ENCODE assay signal across 8 mouse cellular contexts in genomic region chr11:101830112-101830511, GRCm38 (mm10). TPM values are rescaled to one million over a fixed set of nuclear protein-coding genes. Genes with fewer than 3 reads are reported as not detected.
DNase-seq lines count a peak whose midpoint lies in the region; ATAC-seq and TF ChIP-seq lines count a peak whose summit lies in the region.

No protein-coding gene starts in this region.

- H3K36me3 ChIP-seq in midbrain, embryonic 10.5 days = no peaks in the 10 kb centered on the region
- H3K36me3 ChIP-seq in midbrain, embryonic 15.5 days (replicated peaks) = no peaks in the 10 kb centered on the region
- no peaks in the 10 kb centered on the region for H3K36me3 ChIP-seq in intestine, embryonic 16.5 days (ENCODE audit: control insufficient read depth, insufficient read depth, low read length)

- no peaks in the 10 kb centered on the region for H3K9me3 ChIP-seq in midbrain, embryonic 10.5 days (replicated peaks)
- H3K9me3 ChIP-seq in midbrain, embryonic 15.5 days = no peaks in the 10 kb centered on the region
- no peaks in the 10 kb centered on the region for H3K9me3 ChIP-seq in intestine, embryonic 16.5 days (ENCODE audit: control insufficient read depth, low read length)

- 23% methylated on average over 10 of the region's 10 CpGs for WGBS in midbrain, embryonic 10.5 days
- WGBS in midbrain, embryonic 15.5 days = 25% methylated on average over 10 of the region's 10 CpGs
- WGBS in intestine, embryonic 16.5 days = 9% methylated on average over 10 of the region's 10 CpGs

- peaks cover 40% of the 10 kb centered on the region for H3K4me1 ChIP-seq in midbrain, embryonic 10.5 days
- H3K4me1 ChIP-seq in midbrain, embryonic 15.5 days = peaks cover 11% of the 10 kb centered on the region
- peaks cover 9% of the 10 kb centered on the region for H3K4me1 ChIP-seq in intestine, embryonic 16.5 days (ENCODE audit: control insufficient read depth, insufficient read depth, low read length)

- peak; percentile 58 for DNase-seq in midbrain, embryonic 10.5 days (ENCODE audit: low spot score)
- DNase-seq in gastrocnemius, postnatal 36 days = peak; percentile 52 to 56
- DNase-seq in lung, postnatal 36 days = peak; percentile 19
- DNase-seq in thymus, postnatal 25 days = no peak
- no peak for DNase-seq in left cerebral cortex, adult 2 months (ENCODE audit: extremely low spot score in 1 of 2, low spot score in 2 of 2)

- no peak for ATAC-seq in midbrain, embryonic 15.5 days (replicated peaks)
- peak; percentile 40; the same call in 1 of the 2 replicates for ATAC-seq in intestine, embryonic 16.5 days
- no peak for ATAC-seq in inflammation-experienced regulatory T-cells, adult 6 months

- no peak overlapping the region for H3K4me2 ChIP-seq in midbrain, embryonic 15.5 days
- peak overlapping the region; percentile 3; the same call in 1 of the 2 replicates for H3K4me2 ChIP-seq in intestine, embryonic 16.5 days (ENCODE audit: low read depth, low read length)

- H3K9ac ChIP-seq in midbrain, embryonic 15.5 days = no peak overlapping the region
- H3K9ac ChIP-seq in intestine, embryonic 16.5 days (ENCODE audit: low read depth, low read length) = peak overlapping the region; percentile 1; the same call in 1 of the 2 replicates

- intact Hi-C loops in gastrocnemius, postnatal 36 days (cut with DNase I) = no loop called here
- intact Hi-C loops in left cerebral cortex, adult 2 months (cut with DNase I) = no loop called here

- peak overlapping the region; percentile 73 for H3K27ac ChIP-seq in midbrain, embryonic 10.5 days (replicated peaks)
- no peak overlapping the region for H3K27ac ChIP-seq in midbrain, embryonic 15.5 days
- peak overlapping the region; percentile 77 for H3K27ac ChIP-seq in intestine, embryonic 16.5 days (ENCODE audit: low read length)
- no peak overlapping the region for H3K27ac ChIP-seq in left cerebral cortex, adult 2 months

- H3K4me3 ChIP-seq in midbrain, embryonic 10.5 days = no peak overlapping the region
- no peak overlapping the region for H3K4me3 ChIP-seq in midbrain, embryonic 15.5 days
- no peak overlapping the region for H3K4me3 ChIP-seq in intestine, embryonic 16.5 days (ENCODE audit: low read length)
- H3K4me3 ChIP-seq in left cerebral cortex, adult 2 months = no peak overlapping the region

- no peak for TF ChIP-seq CTCF in left cerebral cortex, adult 2 months (IDR thresholded peaks at IDR 0.05)

- no peaks in the 10 kb centered on the region for H3K27me3 ChIP-seq in midbrain, embryonic 10.5 days (ENCODE audit: low read depth, poor library complexity, severe bottlenecking)
- H3K27me3 ChIP-seq in midbrain, embryonic 15.5 days (replicated peaks) = no peaks in the 10 kb centered on the region
- no peaks in the 10 kb centered on the region for H3K27me3 ChIP-seq in intestine, embryonic 16.5 days (replicated peaks; ENCODE audit: control insufficient read depth, insufficient read depth, low read length)

RNA-seq across cellular contexts. Expression of gene Etv4, which starts 44.9 kb away (rescaled TPM):
- 9.4 and 10.5 TPM in 2 replicates for polyA plus RNA-seq in midbrain, embryonic 10.5 days (2016; fragmentation: Nextera tagmentation; extraction: Ambion mirVana)
- 5.9 and 7.5 TPM in 2 replicates for polyA plus RNA-seq in midbrain, embryonic 15.5 days (2015; fragmentation: Nextera tagmentation; extraction: Ambion mirVana)
- 1 to 10 TPM; 4.9 to 5.1 TPM for total RNA-seq in gastrocnemius, postnatal 36 days (2021)
- polyA plus RNA-seq in intestine, embryonic 16.5 days (2015; fragmentation: Nextera tagmentation; extraction: Ambion mirVana) = 3.8 and 4.8 TPM in 2 replicates
- polyA plus RNA-seq in inflammation-experienced regulatory T-cells, adult 6 months (2017; shearing (Covaris generic)) = under 1 TPM in 1 of 3 experiments, not detected in 2; 0.43 TPM
- total RNA-seq in left cerebral cortex, adult 2 months (2021) = 10 to 100 TPM; 14.1 to 18.6 TPM

Comparison
In these comparisons a context has a peak if more than half of its experiments do, and no peak if none do; other contexts are left out.
1. H3K27ac ChIP-seq: peak in midbrain, embryonic 10.5 days (single experiment) and intestine, embryonic 16.5 days (single experiment); none in midbrain, embryonic 15.5 days (single experiment) and left cerebral cortex, adult 2 months (single experiment).
2. DNase-seq: peak in midbrain, embryonic 10.5 days (single experiment), gastrocnemius, postnatal 36 days (2 of 2) and lung, postnatal 36 days (single experiment); none in thymus, postnatal 25 days (single experiment) and left cerebral cortex, adult 2 months (0 of 2).